Mouse (Mus musculus): ENCODE measurements around the gene Cog4. TPM values are rescaled to one million over a fixed set of nuclear protein-coding genes. Genes with fewer than 3 reads are reported as not detected.

The Cog4 gene
- total and polyA plus RNA-seq, 3 experiments = 24.9 to 35.2 (median 27.5) TPM

DNA sequence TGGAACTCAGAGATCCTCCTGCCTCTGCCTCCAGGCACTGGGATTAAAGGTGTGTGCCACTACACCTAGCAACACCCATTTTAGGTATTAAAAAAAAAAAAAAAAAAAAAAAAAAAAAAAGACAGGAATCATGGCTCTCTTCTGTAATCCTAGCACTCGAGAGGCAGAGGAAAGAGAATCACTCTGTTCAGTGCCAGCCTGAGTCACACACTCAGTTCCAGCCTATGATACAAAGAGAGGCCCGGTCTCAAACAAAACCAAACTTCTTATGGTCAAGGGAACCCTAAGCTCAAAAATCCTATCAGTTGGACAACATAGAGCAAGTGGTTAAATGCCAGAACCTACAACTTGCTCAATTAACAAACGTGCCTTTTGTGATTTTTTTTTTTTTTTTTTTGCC lies 1.5 kb upstream of the Cog4 start:
- TF ChIP-seq BHLHE40 (IDR thresholded peaks at IDR 0.05; ENCODE audit: low read depth, low read length) (no peak), MYC (IDR thresholded peaks at IDR 0.05; ENCODE audit: low read depth, low read length) (no peak), ETS1 (conservative IDR thresholded peaks at IDR 0.05; ENCODE audit: low read depth, low read length) (no peak), ZNF384 (IDR thresholded peaks at IDR 0.05; ENCODE audit: low read depth, low read length) (peak; percentile 19; the same call in 1 of the 2 replicates), TBP (conservative IDR thresholded peaks at IDR 0.05; ENCODE audit: low read depth, low read length) (no peak)
- H3K79me2 ChIP-seq (replicated peaks; ENCODE audit: control insufficient read depth, extremely low read depth, insufficient read depth, poor library complexity, severe bottlenecking) = peaks cover 88% of the 10 kb centered on the region
- in situ Hi-C loops (cut with MboI; ENCODE audit: low pct_ligation_motif_present, low pct_unique_long_range_greater_than_20kb, low sequenced_read_pairs) (loop anchor here (5.0 to 25.0 kb wide), 4 partner anchors 90 to 442 kb away; no protein-coding TSS in a partner anchor), dilution Hi-C loops (cut with MboI; ENCODE audit: extremely low pct_ligation_motif_present, extremely low pct_unique_long_range_greater_than_20kb, low sequenced_read_pairs) (no loop called here)
- H3K4me2 ChIP-seq (ENCODE audit: insufficient read depth, low read depth, poor library complexity, severe bottlenecking) = peak overlapping the region; percentile 95
- H3K4me3 ChIP-seq (replicated peaks in 1 of 3; ENCODE audit: low read depth in 2 of 3, low read length in 2 of 3, poor library complexity in 1 of 3) = peak overlapping the region; percentile 83 to 99 (median 88)
- no peaks in the 10 kb centered on the region for H3K9me3 ChIP-seq (replicated peaks; ENCODE audit: low read length)
- H3K27ac ChIP-seq (ENCODE audit: insufficient read depth, low read depth) = no peak overlapping the region
- peak overlapping the region; percentile 97 for H3K9ac ChIP-seq (ENCODE audit: insufficient read depth, low read depth)
- H3K27me3 ChIP-seq (replicated peaks) = no peaks in the 10 kb centered on the region
- H3K36me3 ChIP-seq (replicated peaks in 1 of 2; ENCODE audit: control insufficient read depth in 1 of 2, insufficient read depth in 1 of 2, low read length in 1 of 2) = peaks cover 41 to 56% of the 10 kb centered on the region in 2 experiments
- H3K4me1 ChIP-seq (ENCODE audit: control insufficient read depth in 1 of 2, insufficient read depth in 2 of 2) = peaks cover 3 to 52% of the 10 kb centered on the region in 2 experiments
- no peak for DNase-seq (ENCODE audit: extremely low read depth)

DNA sequence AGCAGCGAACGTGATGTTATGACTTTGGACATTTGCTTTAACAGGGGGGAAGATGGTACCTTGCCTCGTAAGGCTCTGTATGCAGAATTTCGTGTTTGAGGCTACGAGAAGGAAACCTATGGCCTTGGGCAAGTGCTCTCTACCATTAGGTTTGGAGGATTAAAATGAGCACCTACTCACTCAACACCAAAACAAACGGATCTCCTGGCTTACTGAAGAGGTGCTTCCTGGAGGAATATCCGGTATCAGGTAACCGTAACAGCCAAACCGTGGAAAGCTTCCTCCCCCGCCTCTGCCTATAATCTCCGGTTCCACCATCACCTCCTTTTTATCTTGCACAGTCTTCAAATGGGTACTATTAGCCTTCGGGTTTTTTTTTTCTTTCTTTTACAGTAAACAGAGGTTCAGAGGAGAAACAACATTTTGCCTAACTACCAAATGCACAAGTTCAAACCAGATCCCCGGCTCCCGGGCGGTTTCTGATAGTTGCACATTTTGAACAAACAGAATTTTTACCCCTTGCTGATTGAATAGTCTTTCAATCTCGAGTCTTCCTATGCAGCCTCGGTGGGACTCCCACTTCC lies 487 bp upstream of the Cog4 start:
- Histone ChIP-seq H3K4me3 (replicated peaks in 1 of 3; ENCODE audit: low read depth in 2 of 3, low read length in 2 of 3, poor library complexity in 1 of 3) (peak overlapping the region; percentile 83 to 99 (median 88)), H3K4me1 (ENCODE audit: control insufficient read depth in 1 of 2, insufficient read depth in 2 of 2) (peaks cover 3 to 54% of the 10 kb centered on the region in 2 experiments), H3K4me2 (ENCODE audit: insufficient read depth, low read depth, poor library complexity, severe bottlenecking) (peak overlapping the region; percentile 14; the same call in 1 of the 2 replicates), H3K27me3 (replicated peaks) (no peaks in the 10 kb centered on the region), H3K9me3 (replicated peaks; ENCODE audit: low read length) (no peaks in the 10 kb centered on the region), H3K27ac (ENCODE audit: insufficient read depth, low read depth) (peak overlapping the region; percentile 74), H3K36me3 (replicated peaks in 1 of 2; ENCODE audit: control insufficient read depth in 1 of 2, insufficient read depth in 1 of 2, low read length in 1 of 2) (peaks cover 41 to 56% of the 10 kb centered on the region in 2 experiments), H3K9ac (ENCODE audit: insufficient read depth, low read depth) (peak overlapping the region; percentile 97), H3K79me2 (replicated peaks; ENCODE audit: control insufficient read depth, extremely low read depth, insufficient read depth, poor library complexity, severe bottlenecking) (peaks cover 78% of the 10 kb centered on the region)
- DNase-seq (ENCODE audit: extremely low read depth) = peak; percentile 36
- in situ Hi-C loops (cut with MboI; ENCODE audit: low pct_ligation_motif_present, low pct_unique_long_range_greater_than_20kb, low sequenced_read_pairs) (loop anchor here (10.0 to 25.0 kb wide), 3 partner anchors 91 to 441 kb away; no protein-coding TSS in a partner anchor), dilution Hi-C loops (cut with MboI; ENCODE audit: extremely low pct_ligation_motif_present, extremely low pct_unique_long_range_greater_than_20kb, low sequenced_read_pairs) (no loop called here)
- TF ChIP-seq ZMIZ1 (IDR thresholded peaks at IDR 0.05; ENCODE audit: low read depth, low read length) (no peak), CHD1 (IDR thresholded peaks at IDR 0.05; ENCODE audit: low read depth, low read length) (peak; percentile 37; the same call in 1 of the 2 replicates)

DNA sequence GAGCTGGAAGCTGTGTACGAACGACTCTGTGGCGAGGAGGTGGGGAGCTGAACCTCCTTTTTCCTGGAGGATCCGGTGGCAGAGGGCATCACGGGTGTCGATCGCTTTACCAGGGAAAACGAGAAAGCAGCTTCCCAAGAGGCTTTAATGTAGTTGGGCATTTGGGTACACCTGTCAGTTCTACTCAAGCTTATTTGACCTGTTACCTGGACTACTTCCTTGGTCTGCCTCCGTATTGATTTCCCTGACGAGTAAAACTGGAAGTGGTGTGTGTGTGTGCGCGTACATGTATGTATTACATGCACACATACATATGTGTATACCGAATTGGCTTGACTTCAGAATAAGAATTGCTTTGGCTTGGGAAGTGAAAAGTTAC lies 760 bp downstream of the Cog4 start:
- in situ Hi-C loops (cut with MboI; ENCODE audit: low pct_ligation_motif_present, low pct_unique_long_range_greater_than_20kb, low sequenced_read_pairs) (loop anchor here (10.0 to 25.0 kb wide), 3 partner anchors 92 to 440 kb away; no protein-coding TSS in a partner anchor), dilution Hi-C loops (cut with MboI; ENCODE audit: extremely low pct_ligation_motif_present, extremely low pct_unique_long_range_greater_than_20kb, low sequenced_read_pairs) (no loop called here)
- Histone ChIP-seq H3K27ac (ENCODE audit: insufficient read depth, low read depth) (peak overlapping the region; percentile 45), H3K9ac (ENCODE audit: insufficient read depth, low read depth) (peak overlapping the region; percentile 70), H3K36me3 (replicated peaks in 1 of 2; ENCODE audit: control insufficient read depth in 1 of 2, insufficient read depth in 1 of 2, low read length in 1 of 2) (peaks cover 44 to 57% of the 10 kb centered on the region in 2 experiments), H3K4me2 (ENCODE audit: insufficient read depth, low read depth, poor library complexity, severe bottlenecking) (0 out of 2 replicates have a peak overlapping the region, but pooled peaks have one; percentile 96), H3K4me3 (replicated peaks in 1 of 3; ENCODE audit: low read depth in 2 of 3, low read length in 2 of 3, poor library complexity in 1 of 3) (peak overlapping the region; percentile 79 to 99 (median 94)), H3K4me1 (ENCODE audit: control insufficient read depth in 1 of 2, insufficient read depth in 2 of 2) (peaks cover 3 to 45% of the 10 kb centered on the region in 2 experiments), H3K27me3 (replicated peaks) (no peaks in the 10 kb centered on the region), H3K9me3 (replicated peaks; ENCODE audit: low read length) (no peaks in the 10 kb centered on the region), H3K79me2 (replicated peaks; ENCODE audit: control insufficient read depth, extremely low read depth, insufficient read depth, poor library complexity, severe bottlenecking) (peaks cover 68% of the 10 kb centered on the region)
- DNase-seq (ENCODE audit: extremely low read depth) = peak; percentile 27
- TF ChIP-seq MAX (IDR thresholded peaks at IDR 0.05; ENCODE audit: low read length) (no peak), RCOR1 (conservative IDR thresholded peaks at IDR 0.05; ENCODE audit: low read depth, low read length) (no peak), TCF12 (IDR thresholded peaks at IDR 0.05; ENCODE audit: low read depth, low read length) (no peak), CHD1 (IDR thresholded peaks at IDR 0.05; ENCODE audit: low read depth, low read length) (peak; percentile 56; the same call in 1 of the 2 replicates), IRF4 (IDR thresholded peaks at IDR 0.05; ENCODE audit: low read depth, low read length) (no peak), RAD21 (IDR thresholded peaks at IDR 0.05; ENCODE audit: low read depth, low read length) (no peak), MAZ (IDR thresholded peaks at IDR 0.05; ENCODE audit: low read depth, low read length) (no peak), SIN3A (IDR thresholded peaks at IDR 0.05; ENCODE audit: low read length) (peak; percentile 7; the same call in 1 of the 2 replicates), JUND (conservative IDR thresholded peaks at IDR 0.05; ENCODE audit: low read depth, low read length) (no peak; the same call in 1 of the 2 replicates), SMC3 (IDR thresholded peaks at IDR 0.05; ENCODE audit: low read depth, low read length) (no peak), HCFC1 (IDR thresholded peaks at IDR 0.05; ENCODE audit: low read depth, low read length) (no peak), POLR2A (IDR thresholded peaks at IDR 0.05; ENCODE audit: low read depth, low read length) (no peak), UBTF (IDR thresholded peaks at IDR 0.05; ENCODE audit: low read depth, low read length) (no peak), E2F4 (IDR thresholded peaks at IDR 0.05; ENCODE audit: insufficient replicate concordance, low read depth, low read length) (no peak), NELFE (IDR thresholded peaks at IDR 0.05; ENCODE audit: low read depth, low read length) (no peak), POLR2AphosphoS2 (IDR thresholded peaks at IDR 0.05; ENCODE audit: low read depth, low read length) (no peak), GABPA (IDR thresholded peaks at IDR 0.05; ENCODE audit: insufficient replicate concordance, low read depth, low read length) (no peak), ELF1 (IDR thresholded peaks at IDR 0.05; ENCODE audit: low read depth, low read length) (no peak), MXI1 (IDR thresholded peaks at IDR 0.05; ENCODE audit: low read depth, low read length) (no peak)
